Mouse (Mus musculus) liver, postnatal 0 days (tissue): Measurements from ENCODE around the gene Olfr787. TPM values are rescaled to one million over a fixed set of nuclear protein-coding genes. Genes with fewer than 3 reads are reported as not detected.

Experiments
- ATAC-seq: fragments of 200-750 bp; cut with Nextera tagmentation; 2 replicates; pipeline ENCODE4 v1.8.0; 2017; ENCODE audit warnings: mild to moderate bottlenecking, moderate library complexity
- DNase-seq: peaks from one replicate; pipeline ENCODE4 v3.0.0-alpha.2; 2016
- H3K27ac ChIP-seq: fragments of 300-500 bp; sonication (generic); 2 replicates; pipeline ENCODE4 v1.5.1; 2014; ENCODE audit warnings: antibody characterized with exemption, moderate library complexity, mild to moderate bottlenecking, low read depth
- H3K27me3 ChIP-seq: fragments of 300-500 bp; sonication (generic); 2 replicates; pipeline ENCODE4 v1.6.1; 2014; ENCODE audit warnings: low read length, control low read depth, mixed read lengths; ENCODE audit not compliant: insufficient read depth
- H3K36me3 ChIP-seq: fragments of 300-500 bp; sonication (generic); replicated peaks from 2 replicates; pipeline ENCODE4 v1.6.1; 2014; ENCODE audit warnings: mild to moderate bottlenecking, control low read depth, low read length, moderate library complexity, mixed read lengths; ENCODE audit not compliant: insufficient read depth
- H3K4me1 ChIP-seq: fragments of 300-500 bp; sonication (generic); 2 replicates; pipeline ENCODE4 v1.6.1; 2014; ENCODE audit warnings: antibody characterized with exemption, mild to moderate bottlenecking, control low read depth; ENCODE audit not compliant: insufficient read depth
- H3K4me2 ChIP-seq: fragments of 300-500 bp; sonication (generic); 2 replicates; pipeline ENCODE4 v1.6.1; 2014; ENCODE audit warnings: low read depth, mild to moderate bottlenecking, low read length, moderate library complexity, mixed read lengths
- H3K4me3 ChIP-seq: fragments of 300-500 bp; sonication (generic); 2 replicates; pipeline ENCODE4 v1.5.1; 2014; ENCODE audit warnings: low read depth, low read length
- H3K9ac ChIP-seq: fragments of 300-500 bp; sonication (generic); replicated peaks from 2 replicates; pipeline ENCODE4 v1.6.1; 2014; ENCODE audit warnings: mild to moderate bottlenecking, moderate library complexity
- H3K9me3 ChIP-seq: fragments of 300-500 bp; sonication (generic); 2 replicates; pipeline ENCODE4 v1.6.1; 2016; ENCODE audit warnings: mild to moderate bottlenecking, control low read depth, low read length, mixed read lengths
- CTCF ChIP-seq: sonication (generic); IDR thresholded peaks from 2 replicates; pipeline ENCODE4 v1.5.1; 2016; ENCODE audit warnings: antibody characterized with exemption, low read depth
- EP300 ChIP-seq: IDR thresholded peaks from 2 replicates; pipeline ENCODE4 v1.6.1; 2016; ENCODE audit warnings: antibody characterized with exemption, low read depth, mild to moderate bottlenecking
- WGBS: fragments of 180-500 bp; shearing (Covaris S2); extraction: QIAGEN DNeasy Blood & Tissue Kit; methylation state at CpG from one replicate; pipeline ENCODE4 v1.1.7; 2014; ENCODE audit not compliant: insufficient replicate concordance; 5-methylcytosine and 5-hydroxymethylcytosine counted together
- polyA plus RNA-seq: library from polyadenylated mRNA; unstranded; fragments of >200 nt; fragmentation: Nextera tagmentation; extraction: Ambion mirVana; gene quantifications from 2 replicates; pipeline ENCODE4 v1.2.1, GENCODE M21; 2015

Gene Olfr787
- polyA plus RNA-seq = not detected in 2 replicates

DNA sequence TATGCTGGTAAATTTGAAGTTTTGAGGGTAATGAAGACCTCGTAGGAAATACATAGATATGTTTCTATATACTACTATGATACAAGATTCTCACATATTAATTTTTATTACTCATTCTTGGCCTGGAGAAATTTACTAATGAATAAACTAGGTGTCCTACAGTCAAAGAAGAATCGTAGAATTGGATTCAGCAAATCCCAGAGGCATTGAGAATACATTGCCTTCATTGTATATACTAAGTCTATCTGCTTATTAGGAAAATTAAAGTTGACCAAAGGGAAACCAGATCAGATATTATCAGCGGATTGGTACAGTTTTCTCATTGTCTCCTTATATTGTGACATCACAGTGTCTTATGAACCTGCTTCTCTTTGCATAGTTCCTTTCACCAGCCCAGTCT is at the start of gene Olfr787:
TSS of gene Olfr787 (plus strand) at position 301 of the 400 bp plus-strand sequence.
- no peak within 1 kb of the TSS for H3K4me3 ChIP-seq
- DNase-seq (no peak), ATAC-seq (no peak)
- no peak within 1 kb of the TSS for H3K27ac ChIP-seq
- H3K9ac ChIP-seq = no peak within 1 kb of the TSS
- no peaks in the 10 kb centered on the region for H3K36me3 ChIP-seq
- no peaks in the 10 kb centered on the region for H3K9me3 ChIP-seq
- 65% methylated on average over 3 of the region's 3 CpGs for WGBS
- TF ChIP-seq EP300 = no peak
- TF ChIP-seq CTCF = no peak
- H3K4me2 ChIP-seq = no peak within 1 kb of the TSS
- no peaks in the 10 kb centered on the region for H3K27me3 ChIP-seq
- no peaks in the 10 kb centered on the region for H3K4me1 ChIP-seq

DNA sequence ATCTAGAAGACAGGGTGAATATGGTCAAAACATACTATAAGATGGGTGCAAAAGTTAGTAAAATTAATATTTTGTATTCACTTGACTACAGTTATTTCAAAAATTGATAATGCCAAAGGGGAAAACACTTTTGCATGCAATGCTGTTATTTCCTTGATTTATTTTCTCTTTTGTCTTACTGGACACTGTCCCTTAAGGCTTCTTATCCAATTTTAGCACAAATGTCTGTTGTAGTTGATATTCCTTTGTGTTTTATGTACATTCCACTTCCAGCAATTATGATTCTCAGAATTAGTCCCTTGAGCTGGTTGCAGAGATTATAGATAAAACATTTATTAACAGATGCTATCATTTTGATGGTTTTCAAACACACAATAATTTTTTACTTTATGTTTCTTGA is 34.7 kb upstream of the Olfr787 start, which contains the start of gene Olfr786:
TSS of gene Olfr786 (plus strand) at position 301 of the 400 bp plus-strand sequence.
- Histone ChIP-seq H3K27me3 (no peaks in the 10 kb centered on the region), H3K4me2 (no peak within 1 kb of the TSS), H3K4me1 (no peaks in the 10 kb centered on the region), H3K9ac (no peak within 1 kb of the TSS), H3K27ac (no peak within 1 kb of the TSS), H3K9me3 (peaks cover 2% of the 10 kb centered on the region; the same call in 1 of the 2 replicates), H3K4me3 (no peak within 1 kb of the TSS), H3K36me3 (no peaks in the 10 kb centered on the region)
- no peak for ATAC-seq
- no peak for TF ChIP-seq CTCF
- no peak for TF ChIP-seq EP300
- no peak for DNase-seq

DNA sequence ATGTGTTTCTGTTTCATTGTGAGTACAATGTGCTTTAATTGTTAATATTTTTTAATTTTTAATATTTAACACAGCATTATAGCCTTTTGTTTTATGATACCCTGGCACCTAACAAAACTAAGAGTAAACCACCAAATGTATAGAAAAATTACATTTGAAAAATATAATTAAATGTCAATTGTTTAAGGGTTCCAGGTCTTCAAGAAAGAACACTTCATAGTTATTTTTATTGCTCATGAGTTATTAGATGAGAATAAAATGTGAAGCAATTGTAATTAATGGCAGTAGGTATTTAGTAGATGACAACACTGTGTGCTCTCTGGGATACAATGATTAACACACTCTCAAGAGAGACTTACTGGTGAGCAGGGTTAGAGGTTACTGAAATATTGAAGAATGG is 9.0 kb downstream of the Olfr787 start, which contains the start of gene Olfr788:
TSS of gene Olfr788 (plus strand) at position 301 of the 400 bp plus-strand sequence.
- TF ChIP-seq CTCF (no peak), EP300 (no peak)
- Histone ChIP-seq H3K27me3 (no peaks in the 10 kb centered on the region), H3K36me3 (no peaks in the 10 kb centered on the region), H3K27ac (no peak within 1 kb of the TSS), H3K4me3 (no peak within 1 kb of the TSS), H3K9me3 (no peaks in the 10 kb centered on the region), H3K4me2 (no peak within 1 kb of the TSS), H3K4me1 (no peaks in the 10 kb centered on the region), H3K9ac (no peak within 1 kb of the TSS)
- no peak for DNase-seq
- no peak for ATAC-seq

DNA sequence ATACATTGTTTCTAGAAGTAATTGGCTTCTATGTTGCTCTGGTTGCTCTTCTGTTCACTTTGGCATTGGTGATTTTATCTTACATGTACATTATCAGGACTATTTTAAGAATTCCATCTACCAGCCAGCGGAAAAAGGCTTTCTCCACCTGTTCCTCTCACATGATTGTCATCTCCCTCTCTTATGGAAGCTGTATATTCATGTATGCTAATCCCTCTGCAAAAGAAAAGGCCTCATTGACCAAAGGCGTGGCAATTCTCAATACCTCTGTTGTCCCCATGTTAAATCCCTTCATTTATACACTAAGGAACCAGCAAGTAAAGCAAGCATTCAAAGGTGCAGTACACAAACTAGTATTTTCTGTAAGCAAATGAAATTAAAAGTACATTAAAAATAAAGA is 11.6 kb downstream of the Olfr787 start:
- no peak overlapping the region for H3K27ac ChIP-seq
- H3K36me3 ChIP-seq = no peaks in the 10 kb centered on the region
- no peak overlapping the region for H3K4me3 ChIP-seq
- DNase-seq (no peak), ATAC-seq (no peak)
- H3K4me2 ChIP-seq = no peak overlapping the region
- 68% methylated on average over 2 of the region's 2 CpGs for WGBS
- no peak overlapping the region for H3K9ac ChIP-seq
- H3K9me3 ChIP-seq = no peaks in the 10 kb centered on the region
- no peaks in the 10 kb centered on the region for H3K27me3 ChIP-seq
- TF ChIP-seq CTCF (no peak), EP300 (no peak)
- no peaks in the 10 kb centered on the region for H3K4me1 ChIP-seq

DNA sequence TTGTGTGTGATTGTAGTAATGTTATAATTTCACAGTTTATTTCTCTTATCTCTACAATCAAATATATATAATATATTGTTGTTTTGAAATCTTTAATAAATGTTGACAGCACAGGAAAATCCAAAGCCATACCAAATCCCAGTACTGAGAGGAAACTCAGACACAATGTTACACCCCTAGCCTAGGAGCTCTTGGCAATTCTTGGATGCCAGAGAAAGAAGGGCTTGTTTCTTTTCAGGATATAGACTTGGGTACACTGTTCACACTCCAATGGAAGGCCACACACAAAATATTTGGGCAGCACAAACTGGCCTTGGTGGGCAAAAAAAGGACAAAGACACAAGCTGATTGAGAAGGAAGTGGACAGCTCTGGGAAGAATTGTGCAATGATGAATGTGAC is 12.1 kb downstream of the Olfr787 start:
- H3K27ac ChIP-seq = no peak overlapping the region
- TF ChIP-seq CTCF (no peak), EP300 (no peak)
- H3K4me2 ChIP-seq = no peak overlapping the region
- H3K4me3 ChIP-seq = no peak overlapping the region
- no peaks in the 10 kb centered on the region for H3K9me3 ChIP-seq
- H3K9ac ChIP-seq = no peak overlapping the region
- H3K36me3 ChIP-seq = no peaks in the 10 kb centered on the region
- DNase-seq (no peak), ATAC-seq (no peak)
- H3K27me3 ChIP-seq = no peaks in the 10 kb centered on the region
- no peaks in the 10 kb centered on the region for H3K4me1 ChIP-seq

DNA sequence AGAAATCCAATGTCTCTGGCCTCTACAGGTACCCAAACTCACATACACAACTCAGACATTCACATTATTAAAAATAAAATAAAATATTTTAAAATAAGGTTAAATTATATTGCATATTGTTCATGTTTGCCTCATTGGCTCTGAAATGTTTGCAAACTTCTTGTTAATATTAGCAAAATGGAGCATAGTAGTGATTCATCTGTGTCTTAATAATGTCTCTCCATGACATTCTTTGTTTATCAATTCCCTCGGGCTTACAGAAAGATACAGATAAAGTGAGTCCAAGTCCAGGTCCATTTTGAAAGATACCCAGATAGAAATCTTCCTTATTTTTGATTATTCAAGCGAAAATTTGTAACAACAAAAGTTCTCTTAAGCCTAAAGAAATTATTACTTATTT is 22.8 kb downstream of the Olfr787 start, which contains the start of gene Olfr789:
TSS of gene Olfr789 (plus strand) at position 301 of the 400 bp plus-strand sequence.
- ATAC-seq (no peak), DNase-seq (no peak)
- Histone ChIP-seq H3K27ac (no peak within 1 kb of the TSS), H3K4me3 (no peak within 1 kb of the TSS), H3K9me3 (no peaks in the 10 kb centered on the region), H3K36me3 (no peaks in the 10 kb centered on the region), H3K27me3 (no peaks in the 10 kb centered on the region), H3K4me2 (no peak within 1 kb of the TSS), H3K4me1 (no peaks in the 10 kb centered on the region), H3K9ac (no peak within 1 kb of the TSS)
- 43% methylated on average over 2 of the region's 2 CpGs for WGBS
- TF ChIP-seq EP300 (no peak), CTCF (no peak)

DNA sequence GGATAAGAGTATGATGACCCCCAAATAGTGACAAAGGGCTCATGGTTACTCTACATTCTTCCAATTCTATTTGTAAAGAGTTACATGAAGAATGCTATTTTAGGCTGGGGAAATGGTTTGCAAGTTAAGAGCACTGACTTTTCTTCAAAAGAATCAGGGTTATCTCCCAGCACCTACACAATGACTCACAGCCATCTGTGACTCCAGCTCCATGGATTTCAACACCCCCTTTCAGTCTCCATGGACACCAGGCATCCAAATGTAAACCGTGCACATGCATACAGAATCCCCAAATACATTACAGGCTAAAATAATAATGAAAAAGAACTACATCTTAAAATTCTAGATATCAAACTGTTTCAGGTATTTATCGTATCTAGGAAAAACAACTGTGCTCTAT is 28.4 kb downstream of the Olfr787 start:
- Histone ChIP-seq H3K4me2 (no peak overlapping the region), H3K9ac (no peak overlapping the region), H3K4me3 (no peak overlapping the region), H3K27me3 (no peaks in the 10 kb centered on the region), H3K4me1 (no peaks in the 10 kb centered on the region), H3K36me3 (no peaks in the 10 kb centered on the region), H3K9me3 (no peaks in the 10 kb centered on the region), H3K27ac (no peak overlapping the region)
- DNase-seq (no peak), ATAC-seq (no peak)
- TF ChIP-seq CTCF = no peak
- TF ChIP-seq EP300 = no peak
- WGBS = 72% methylated on average over 2 of the region's 2 CpGs
